Mouse (Mus musculus): ENCODE results near the gene Lbh.

- TF ChIP-seq POLR2A (IDR thresholded peaks at IDR 0.05; ENCODE audit: low read depth, low read length) (no peak), CTCF (IDR thresholded peaks at IDR 0.05; ENCODE audit: borderline replicate concordance, insufficient read depth, low read length) (no peak)
Observed at GRCm38 (mm10) chr17:72958886-72959285, 40.8 kb downstream of the Lbh start.

Measured in embryonic fibroblast, embryonic 13.5 days (primary cell).